Mouse (Mus musculus) neural tube, embryonic 11.5 days (tissue): ENCODE results near the gene Atn1. TPM values are rescaled to one million over a fixed set of nuclear protein-coding genes. Genes with fewer than 3 reads are reported as not detected.
A peak's percentile ranks its signal among the peaks of the same experiment; 100 is the strongest.

Experiments
- ATAC-seq: fragments of 200-750 bp; cut with Nextera tagmentation; 2 replicates; pipeline ENCODE4 v1.8.0; 2017; ENCODE audit warnings: moderate number of reproducible peaks, mild to moderate bottlenecking, moderate TSS enrichment, moderate library complexity; ENCODE audit not compliant: insufficient read depth, low FRiP score, low TSS enrichment
- DNase-seq: peaks from one replicate; pipeline ENCODE4 v3.0.0-alpha.2; 2015; ENCODE audit warnings: low spot score
- H3K27ac ChIP-seq: fragments of 300-500 bp; sonication (generic); 2 replicates; pipeline ENCODE4 v1.5.1; 2014; ENCODE audit warnings: low read depth, mild to moderate bottlenecking, low read length
- H3K27me3 ChIP-seq: fragments of 300-500 bp; sonication (generic); 2 replicates; pipeline ENCODE4 v1.6.1; 2014; ENCODE audit warnings: mild to moderate bottlenecking, low read length, mixed read lengths; ENCODE audit not compliant: control insufficient read depth, insufficient read depth
- H3K36me3 ChIP-seq: fragments of 300-500 bp; sonication (generic); 2 replicates; pipeline ENCODE4 v1.6.1; 2014; ENCODE audit warnings: mild to moderate bottlenecking, low read length, moderate library complexity, mixed read lengths; ENCODE audit not compliant: control insufficient read depth, insufficient read depth
- H3K4me1 ChIP-seq: fragments of 300-500 bp; sonication (generic); 2 replicates; pipeline ENCODE4 v1.6.1; 2014; ENCODE audit warnings: low read length, mixed read lengths; ENCODE audit not compliant: control insufficient read depth, insufficient read depth
- H3K4me2 ChIP-seq: fragments of 300-500 bp; sonication (generic); 2 replicates; pipeline ENCODE4 v1.6.1; 2014; ENCODE audit warnings: low read depth, mild to moderate bottlenecking, moderate library complexity
- H3K4me3 ChIP-seq: fragments of 300-500 bp; sonication (generic); 2 replicates; pipeline ENCODE4 v1.5.1; 2014; ENCODE audit warnings: low read depth, low read length
- H3K9ac ChIP-seq: fragments of 300-500 bp; sonication (generic); 2 replicates; pipeline ENCODE4 v1.6.1; 2014; ENCODE audit warnings: mild to moderate bottlenecking, low read length
- H3K9me3 ChIP-seq: fragments of 300-500 bp; sonication (generic); 2 replicates; pipeline ENCODE4 v1.6.1; 2016; ENCODE audit warnings: low read length; ENCODE audit not compliant: control insufficient read depth
- WGBS: fragments of 180-500 bp; shearing (Covaris S2); extraction: QIAGEN DNeasy Blood & Tissue Kit; methylation state at CpG from one replicate; pipeline ENCODE4 v1.1.7; 2014; 5-methylcytosine and 5-hydroxymethylcytosine counted together
- polyA plus RNA-seq: library from polyadenylated mRNA; unstranded; fragments of >200 nt; fragmentation: Nextera tagmentation; extraction: Ambion mirVana; gene quantifications from 2 replicates; pipeline ENCODE4 v1.2.1, GENCODE M21; 2014

Gene Atn1
- polyA plus RNA-seq, 1 experiment from 2014 or later, result 11.8 TPM

DNA sequence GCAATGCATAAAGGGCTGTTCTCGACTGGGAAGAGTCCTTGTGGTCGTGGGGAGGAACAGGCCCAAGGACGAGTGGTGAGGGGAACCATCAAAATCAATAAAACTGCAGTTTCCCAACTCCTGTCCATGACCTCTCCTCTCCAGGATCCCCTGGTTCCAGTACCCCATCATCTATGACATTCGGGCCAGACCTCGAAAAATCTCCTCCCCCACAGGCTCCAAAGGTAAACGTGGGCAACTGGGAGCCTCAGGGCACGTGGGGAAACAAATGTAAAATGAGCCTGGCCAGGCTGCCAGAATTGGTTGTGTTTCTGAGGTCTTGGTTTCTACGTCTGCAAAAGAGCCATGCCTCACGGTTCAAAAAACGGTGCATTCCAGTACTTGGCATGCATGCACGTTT lies 43.4 kb downstream of the Atn1 start:
- no peaks in the 10 kb centered on the region for H3K9me3 ChIP-seq
- DNase-seq (no peak), ATAC-seq (no peak)
- no peaks in the 10 kb centered on the region for H3K27me3 ChIP-seq
- WGBS, result 19% methylated on average over 11 of the region's 11 CpGs
- H3K4me3 ChIP-seq, result peak overlapping the region; percentile 85
- H3K27ac ChIP-seq, result no peak overlapping the region; the same call in 1 of the 2 replicates
- peak overlapping the region; percentile 96 for H3K4me2 ChIP-seq
- peaks cover 11% of the 10 kb centered on the region for H3K4me1 ChIP-seq
- H3K36me3 ChIP-seq, result peaks cover 6% of the 10 kb centered on the region
- H3K9ac ChIP-seq, result peak overlapping the region; percentile 84

DNA sequence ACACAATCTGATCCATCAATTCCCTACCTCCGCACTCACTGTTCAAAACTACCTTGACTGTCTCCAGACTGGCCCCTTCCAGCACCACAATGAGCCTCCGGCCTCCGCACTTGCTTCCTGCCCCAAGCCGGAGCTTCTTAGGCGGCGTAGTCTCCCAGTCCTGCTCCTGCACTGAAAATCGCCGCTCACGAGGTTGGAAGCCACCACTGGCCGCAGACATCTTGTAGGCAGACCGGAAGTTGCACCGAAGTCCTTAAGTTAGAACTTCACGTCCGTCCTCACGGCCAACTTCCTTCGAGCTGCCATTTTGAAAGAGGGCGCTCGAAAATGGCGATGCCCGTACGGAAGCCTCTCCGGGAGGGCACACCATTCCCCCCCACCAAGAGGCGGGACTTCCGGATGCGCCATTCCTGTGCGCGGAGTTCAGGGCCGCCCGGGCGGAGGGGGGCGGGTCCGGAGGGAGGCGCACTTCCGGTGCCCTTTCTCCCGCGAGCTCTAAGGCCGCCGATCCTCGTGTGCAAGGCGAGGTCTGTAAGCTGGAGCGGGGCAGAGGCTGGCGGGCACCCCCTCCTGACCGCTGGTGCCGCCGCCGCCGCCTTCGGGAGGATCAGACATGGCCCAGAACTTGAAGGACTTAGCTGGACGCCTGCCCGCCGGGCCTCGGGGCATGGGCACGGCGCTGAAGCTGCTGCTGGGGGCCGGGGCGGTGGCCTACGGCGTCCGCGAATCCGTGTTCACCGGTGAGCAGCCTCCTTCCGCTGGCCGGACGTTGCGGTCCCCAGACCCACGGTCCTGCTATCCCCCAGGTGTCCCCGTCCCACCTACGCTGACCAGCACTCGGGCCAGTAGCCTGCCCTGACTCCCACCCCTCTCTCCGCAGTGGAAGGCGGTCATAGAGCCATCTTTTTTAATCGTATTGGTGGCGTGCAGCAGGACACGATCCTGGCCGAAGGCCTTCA lies 44.2 kb downstream of the Atn1 start, which contains the start of the genes Emg1 and Phb2:
Gene Emg1, minus strand, starts transcription at position 355 of the 959 bp plus-strand sequence.
Gene Phb2, plus strand, starts transcription at position 513 of the 959 bp plus-strand sequence.
- ATAC-seq (peak; percentile 95), DNase-seq (peak; percentile 99)
- Histone ChIP-seq H3K36me3 (peaks cover 6% of the 10 kb centered on the region), H3K4me3 (peak within 1 kb of the TSS; percentile 85), H3K27me3 (no peaks in the 10 kb centered on the region), H3K9ac (peak within 1 kb of the TSS; percentile 84), H3K4me1 (peaks cover 11% of the 10 kb centered on the region), H3K4me2 (peak within 1 kb of the TSS; percentile 96), H3K27ac (peak within 1 kb of the TSS; percentile 54), H3K9me3 (no peaks in the 10 kb centered on the region)
- under 1% methylated on average over 75 of the region's 76 CpGs for WGBS

DNA sequence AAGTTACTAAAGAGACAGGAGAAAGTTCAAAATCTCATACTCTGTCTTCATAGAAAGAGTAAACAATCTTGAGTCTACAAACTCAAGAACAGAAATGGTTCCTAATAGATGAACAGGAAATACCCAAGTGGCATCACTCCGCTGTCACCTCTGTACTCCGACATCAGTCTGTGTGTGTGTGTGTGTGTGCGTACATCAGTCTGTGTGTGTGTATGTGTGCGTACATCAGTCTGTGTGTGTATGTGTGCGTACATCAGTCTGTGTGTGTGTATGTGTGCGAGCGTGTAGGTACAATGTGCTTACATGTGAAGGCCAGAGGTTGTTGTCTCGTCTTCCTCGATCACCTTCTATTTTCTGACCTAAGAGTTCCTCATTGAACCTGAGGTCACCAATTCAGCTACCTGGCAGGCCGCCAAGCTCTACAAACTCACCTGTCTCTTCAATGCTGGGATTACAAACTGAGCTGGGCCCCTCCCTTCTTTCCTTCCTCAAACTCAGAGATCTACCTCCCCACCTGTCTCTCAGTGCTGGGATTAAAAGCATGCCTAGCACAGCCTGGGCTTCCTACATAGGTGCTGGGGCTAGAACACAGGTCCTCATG lies 47.9 kb downstream of the Atn1 start:
- H3K27me3 ChIP-seq, result no peaks in the 10 kb centered on the region
- no peak overlapping the region for H3K4me3 ChIP-seq
- H3K27ac ChIP-seq, result no peak overlapping the region
- ATAC-seq, result no peak
- no peaks in the 10 kb centered on the region for H3K9me3 ChIP-seq
- no peak for DNase-seq
- no peak overlapping the region for H3K9ac ChIP-seq
- peaks cover 9% of the 10 kb centered on the region for H3K4me1 ChIP-seq
- 95% methylated on average over 10 of the region's 10 CpGs for WGBS
- peaks cover 8% of the 10 kb centered on the region; the same call in 1 of the 2 replicates for H3K36me3 ChIP-seq
- no peak overlapping the region for H3K4me2 ChIP-seq

DNA sequence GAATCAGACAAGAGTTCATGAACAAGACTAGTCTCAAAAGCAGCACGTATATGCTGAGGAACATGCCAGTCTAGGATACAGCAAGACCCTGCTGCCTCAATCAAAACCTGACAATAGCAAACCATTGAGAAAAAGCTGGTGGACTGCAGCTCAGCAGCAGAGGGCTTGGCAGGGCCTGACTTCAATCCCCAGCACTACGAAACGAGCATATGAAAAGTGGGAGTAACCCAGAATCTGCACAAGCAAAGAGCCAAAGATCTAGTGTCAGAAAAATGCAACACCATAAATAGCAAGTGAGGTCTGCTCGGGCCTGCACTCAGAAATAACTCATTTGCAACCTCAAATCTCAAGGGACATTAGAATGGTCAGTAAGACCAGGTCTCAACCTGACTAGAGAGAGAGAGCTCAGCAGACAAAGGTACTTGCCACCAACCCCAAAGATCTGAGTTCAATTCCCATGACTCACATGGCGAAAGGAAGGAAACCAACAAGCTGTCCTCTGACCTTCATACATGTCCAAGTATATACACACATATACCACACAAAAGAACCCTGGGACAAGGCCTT lies 50.2 kb downstream of the Atn1 start:
- H3K27me3 ChIP-seq, result no peaks in the 10 kb centered on the region
- no peaks in the 10 kb centered on the region for H3K9me3 ChIP-seq
- no peak for ATAC-seq
- no peak overlapping the region for H3K27ac ChIP-seq
- H3K9ac ChIP-seq, result no peak overlapping the region
- H3K4me2 ChIP-seq, result no peak overlapping the region
- H3K36me3 ChIP-seq, result peaks cover 8% of the 10 kb centered on the region; the same call in 1 of the 2 replicates
- no peak for DNase-seq
- WGBS, result 90% methylated on average over 5 of the region's 5 CpGs
- no peak overlapping the region for H3K4me3 ChIP-seq
- peaks cover 3% of the 10 kb centered on the region; the same call in 1 of the 2 replicates for H3K4me1 ChIP-seq

DNA sequence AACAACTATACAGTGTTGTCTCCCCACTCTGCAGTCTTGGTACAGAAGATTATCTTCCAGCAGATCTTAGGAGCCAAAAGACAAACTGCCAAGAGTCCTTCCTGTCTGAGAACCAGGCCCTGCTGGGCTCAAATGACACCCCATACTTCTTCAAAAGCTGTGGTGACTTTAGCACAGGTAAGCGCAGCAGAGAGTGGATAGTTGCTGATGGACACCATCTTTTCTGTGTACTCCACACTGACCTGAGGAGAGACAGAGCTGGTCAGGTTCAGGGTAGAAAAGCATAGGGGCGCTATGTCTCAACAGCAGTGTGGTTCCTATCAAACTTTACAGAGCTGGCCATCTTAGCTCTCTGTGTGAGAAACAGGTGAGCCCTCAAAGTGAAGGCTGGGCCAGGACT lies 51.9 kb downstream of the Atn1 start:
- ATAC-seq, result no peak
- Histone ChIP-seq H3K36me3 (peaks cover 8% of the 10 kb centered on the region; the same call in 1 of the 2 replicates), H3K27ac (no peak overlapping the region), H3K4me1 (no peaks in the 10 kb centered on the region), H3K27me3 (no peaks in the 10 kb centered on the region), H3K4me2 (no peak overlapping the region), H3K9ac (no peak overlapping the region), H3K9me3 (no peaks in the 10 kb centered on the region), H3K4me3 (no peak overlapping the region)
- 100% methylated on average over 2 of the region's 2 CpGs for WGBS
- DNase-seq, result no peak

DNA sequence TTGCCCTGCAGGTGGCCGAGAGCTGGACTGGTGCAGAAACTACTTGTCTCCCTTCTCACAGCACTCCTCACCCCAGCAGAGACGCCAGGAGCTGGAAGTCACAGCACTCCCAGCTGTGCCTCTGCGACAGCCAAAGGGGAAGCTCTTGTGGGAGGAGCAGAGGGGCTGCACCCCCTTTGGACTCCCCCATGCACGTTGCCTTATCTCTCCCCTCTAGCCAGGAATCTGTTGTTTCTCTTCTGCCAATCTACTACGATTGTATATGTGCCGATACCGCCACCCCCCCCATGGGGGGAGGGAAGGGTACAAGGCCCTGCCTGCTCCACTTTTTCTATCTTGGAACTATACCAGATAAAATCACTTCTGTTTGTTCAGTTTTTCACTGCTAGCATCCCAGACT lies 52.5 kb downstream of the Atn1 start:
- ATAC-seq (no peak), DNase-seq (no peak)
- Histone ChIP-seq H3K9ac (no peak overlapping the region; the same call in 1 of the 2 replicates), H3K27ac (no peak overlapping the region), H3K27me3 (no peaks in the 10 kb centered on the region), H3K9me3 (no peaks in the 10 kb centered on the region), H3K4me3 (no peak overlapping the region), H3K36me3 (peaks cover 8% of the 10 kb centered on the region; the same call in 1 of the 2 replicates), H3K4me2 (no peak overlapping the region), H3K4me1 (no peaks in the 10 kb centered on the region)
- WGBS, result 86% methylated on average over 7 of the region's 7 CpGs

DNA sequence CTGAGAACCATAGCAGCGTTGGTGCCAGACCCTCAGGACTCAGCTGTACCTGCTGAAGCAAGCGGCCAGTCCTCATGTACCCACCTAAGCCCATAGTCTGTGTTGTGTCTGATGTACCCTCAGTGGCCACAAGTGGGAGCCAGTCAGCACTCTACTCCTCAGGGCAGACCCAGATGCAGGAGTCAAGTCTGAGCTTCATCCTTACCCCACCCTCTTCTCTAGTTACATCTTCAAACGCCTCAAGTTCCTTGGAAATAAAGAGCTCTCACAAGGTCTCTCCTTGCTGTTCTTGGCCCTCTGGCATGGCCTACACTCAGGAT lies 53.6 kb downstream of the Atn1 start:
- Histone ChIP-seq H3K9ac (no peak overlapping the region), H3K9me3 (no peaks in the 10 kb centered on the region), H3K27me3 (no peaks in the 10 kb centered on the region), H3K4me1 (no peaks in the 10 kb centered on the region), H3K4me2 (no peak overlapping the region), H3K36me3 (peaks cover 8% of the 10 kb centered on the region; the same call in 1 of the 2 replicates), H3K27ac (no peak overlapping the region), H3K4me3 (no peak overlapping the region)
- peak; percentile 71 for DNase-seq
- ATAC-seq, result peak; percentile 72; the same call in 1 of the 2 replicates
- 61% methylated on average over 3 of the region's 3 CpGs for WGBS

DNA sequence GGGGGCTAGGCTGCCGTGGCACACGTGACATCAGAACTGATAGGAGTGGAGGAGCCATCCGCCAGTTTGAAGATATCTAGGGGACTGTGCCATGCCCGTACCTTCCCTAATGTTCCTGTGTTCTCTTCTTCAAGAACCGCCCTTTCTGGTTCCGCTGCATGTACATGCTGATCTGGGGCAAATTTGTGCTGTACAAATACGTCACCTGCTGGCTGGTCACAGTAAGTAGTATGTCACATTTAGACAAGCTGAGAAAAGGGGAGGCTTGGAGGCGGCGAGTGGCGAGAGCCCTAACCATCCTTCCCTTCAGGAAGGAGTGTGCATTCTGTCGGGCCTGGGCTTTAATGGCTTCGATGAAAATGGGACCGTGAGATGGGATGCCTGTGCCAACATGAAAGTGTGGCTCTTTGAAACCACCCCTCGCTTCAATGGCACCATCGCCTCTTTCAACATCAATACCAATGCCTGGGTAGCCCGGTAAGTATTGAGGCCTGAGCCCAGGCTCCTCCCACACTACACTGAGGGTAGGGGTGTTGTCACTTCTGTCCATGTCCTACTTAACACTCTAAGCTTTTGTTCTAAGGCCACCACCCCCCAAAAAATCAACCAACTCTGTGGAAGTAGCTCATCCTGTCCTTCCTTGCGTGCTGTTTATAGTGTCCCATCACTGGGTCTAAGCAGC lies 54.1 kb downstream of the Atn1 start:
- no peaks in the 10 kb centered on the region for H3K9me3 ChIP-seq
- DNase-seq (no peak), ATAC-seq (0 out of 2 replicates have a peak, but pooled peaks have one; percentile 14)
- 94% methylated on average over 17 of the region's 17 CpGs for WGBS
- H3K4me2 ChIP-seq, result no peak overlapping the region
- H3K4me1 ChIP-seq, result no peaks in the 10 kb centered on the region
- H3K9ac ChIP-seq, result no peak overlapping the region
- H3K27ac ChIP-seq, result no peak overlapping the region; the same call in 1 of the 2 replicates
- no peak overlapping the region for H3K4me3 ChIP-seq
- H3K27me3 ChIP-seq, result no peaks in the 10 kb centered on the region
- peaks cover 8% of the 10 kb centered on the region; the same call in 1 of the 2 replicates for H3K36me3 ChIP-seq
